Mouse (Mus musculus) neutrophil, adult 5-6 weeks (primary cell): ENCODE data around the gene Fam183b. TPM values are rescaled to one million over a fixed set of nuclear protein-coding genes. Genes with fewer than 3 reads are reported as not detected.
"Not testable (repeated sequence)": the region's sequence is repeated elsewhere in the genome, so short reads cannot be mapped to it uniquely, and the experiment has no call there.

ENCODE experiments used
- ATAC-seq: fragments of 151-379, 151-347 bp; 2 replicates; pipeline ENCODE4 v1.8.0; 2017; ENCODE audit warnings: mild to moderate bottlenecking, moderate TSS enrichment; ENCODE audit not compliant: insufficient number of reproducible peaks, poor library complexity, low FRiP score, severe bottlenecking; ENCODE audit errors: extremely low read depth
- total RNA-seq: library from RNA; stranded (forward); fragments of 200-1000 nt; gene quantifications from 2 replicates; pipeline ENCODE4 v1.2.3, GENCODE M21; 2017

Gene Fam183b
- total RNA-seq, 1 experiment from 2014 or later = not detected

DNA sequence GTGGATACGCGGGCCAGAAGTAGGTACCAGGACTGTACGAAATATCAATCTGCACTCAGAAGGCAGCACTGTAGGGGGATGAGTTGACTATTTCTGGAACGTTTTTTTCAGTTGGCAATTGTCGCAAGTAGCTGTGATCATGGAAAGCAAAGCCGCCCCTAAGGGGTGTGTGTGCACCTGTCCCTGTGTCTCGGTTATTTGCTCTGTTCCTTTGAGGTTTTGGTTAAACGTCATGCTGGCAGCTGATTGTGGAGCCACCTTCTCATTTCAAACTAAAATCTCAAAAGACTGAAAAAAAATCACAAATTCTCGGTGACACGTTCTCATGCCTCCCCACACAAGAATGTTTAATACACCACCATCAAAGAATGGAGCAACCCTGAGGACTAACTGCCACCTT lies 14.1 kb downstream of the Fam183b start:
- ATAC-seq = no peak

DNA sequence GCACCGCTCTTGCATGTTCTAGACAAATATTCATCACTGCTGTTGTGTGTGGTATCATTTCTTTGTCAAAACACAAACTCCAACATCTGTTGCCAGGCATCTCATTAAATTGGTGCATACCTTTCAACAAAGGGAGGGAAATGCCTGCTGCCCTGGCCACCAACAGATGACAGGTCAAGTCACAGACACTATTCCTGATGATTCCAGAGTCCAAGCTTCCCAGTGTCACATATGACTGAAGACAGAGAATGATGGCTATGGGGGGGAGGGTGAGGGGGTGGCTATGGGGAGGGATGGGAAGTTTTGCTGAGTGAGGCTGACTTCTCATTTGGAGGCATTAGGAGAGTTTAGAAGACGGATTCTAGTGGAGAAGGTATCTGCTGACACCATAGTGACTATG lies 17.6 kb downstream of the Fam183b start:
- no peak for ATAC-seq

DNA sequence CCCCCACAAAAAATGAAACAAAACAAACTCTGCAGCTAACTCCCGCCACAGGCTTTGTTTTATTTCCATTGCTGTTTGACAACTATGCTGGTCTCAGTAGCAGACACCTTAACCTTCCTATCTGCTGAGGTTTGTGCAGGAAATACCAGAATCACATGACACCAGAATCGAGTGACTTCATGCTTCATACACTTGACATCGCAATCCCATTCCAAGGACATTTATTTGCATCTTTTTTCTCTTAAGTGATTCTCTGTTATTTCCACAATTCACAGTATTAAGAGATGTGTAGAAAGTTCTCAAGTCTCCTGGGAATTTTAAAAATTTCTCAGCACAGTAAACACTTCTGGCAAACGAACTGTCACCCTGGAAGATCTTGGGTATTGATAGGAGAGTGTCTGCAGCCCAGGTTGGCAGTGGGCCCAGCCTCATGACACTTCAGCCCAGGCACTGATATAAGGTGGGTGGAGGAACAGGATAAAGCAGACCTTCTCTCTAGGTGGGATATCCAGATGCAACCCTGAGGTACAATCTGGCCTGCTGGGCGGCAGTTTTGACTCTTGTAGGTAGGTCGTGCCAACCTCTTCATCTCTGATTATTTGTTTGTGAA lies 19.2 kb downstream of the Fam183b start, which contains the start of gene Olfr314:
Olfr314 (plus strand) TSS at position 473 of the 610 bp plus-strand sequence.
- ATAC-seq = no peak

DNA sequence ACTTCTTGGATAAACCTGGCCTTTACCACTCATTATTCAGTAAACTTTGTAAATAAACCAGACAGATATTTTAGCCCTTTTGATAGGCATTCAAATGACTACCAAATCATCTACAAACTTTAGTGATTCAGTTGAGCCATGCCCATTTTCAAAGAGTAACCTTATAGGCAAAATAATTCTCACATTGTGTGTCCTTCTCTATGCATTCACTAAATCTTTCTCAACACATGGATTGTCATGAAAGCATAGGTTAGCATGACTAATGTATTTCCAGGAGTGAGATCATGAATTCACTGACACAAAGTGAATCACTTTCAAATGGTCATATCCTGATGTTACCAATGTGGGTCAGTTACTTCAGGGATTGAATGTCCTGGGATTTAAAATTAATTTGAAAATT lies 28.9 kb downstream of the Fam183b start, which contains the start of gene Olfr315:
Olfr315 (plus strand) TSS at position 301 of the 400 bp plus-strand sequence.
- no peak for ATAC-seq

DNA sequence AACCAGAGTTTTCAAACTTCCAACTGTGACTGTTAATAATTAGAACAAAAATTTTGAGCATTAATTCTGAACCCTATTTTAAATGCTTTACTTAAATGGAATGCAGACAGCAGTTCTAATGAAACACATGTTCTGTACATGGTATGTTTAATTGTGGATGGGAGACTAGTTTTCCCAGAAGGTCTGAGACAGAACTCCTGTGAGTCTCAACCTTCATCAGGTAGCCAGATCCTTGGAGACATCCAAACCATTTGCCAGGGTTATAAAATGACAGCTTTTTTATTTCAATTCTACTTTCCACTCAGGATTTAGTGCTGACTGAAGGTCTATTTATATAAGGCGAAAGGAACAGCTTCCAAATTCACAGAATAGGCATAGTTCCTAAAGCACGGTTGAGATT lies 49.3 kb downstream of the Fam183b start, which contains the start of gene Olfr316:
Olfr316 (plus strand) TSS at position 301 of the 400 bp plus-strand sequence.
- no peak for ATAC-seq

DNA sequence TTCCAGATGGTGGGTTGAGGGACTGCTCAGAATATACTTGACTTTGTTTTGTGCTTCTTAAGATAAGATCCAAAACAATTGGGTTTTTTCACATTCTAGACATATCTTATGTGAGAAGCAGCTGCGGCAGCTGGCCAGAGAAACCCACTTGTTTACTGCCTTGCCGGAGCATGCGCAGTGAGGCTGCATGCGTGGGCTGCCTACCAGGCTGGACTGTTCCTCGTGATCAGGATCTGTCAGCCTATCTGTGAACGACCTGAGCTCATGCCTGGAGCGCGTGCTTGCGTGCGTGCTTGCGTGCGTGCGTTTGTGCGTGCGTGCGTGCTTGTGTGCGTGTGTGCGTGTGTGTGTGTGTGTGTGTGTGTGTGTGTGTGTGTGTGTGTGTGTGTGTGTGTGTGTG lies 50.7 kb downstream of the Fam183b start:
- ATAC-seq = not testable (repeated sequence)

Other genes with a start within 250 kb of the Fam183b start
- gene Olfr328, start 246.3 kb downstream of the Fam183b start, total RNA-seq = 0.12 TPM in 1 of 2 replicates, not detected in the other
- gene Olfr224, start 231.4 kb downstream of the Fam183b start, total RNA-seq = not detected in 2 replicates
- not detected in 2 replicates for gene Olfr325, start 224.2 kb downstream of the Fam183b start, total RNA-seq
- gene Olfr324, start 206.8 kb downstream of the Fam183b start, total RNA-seq = not detected in 2 replicates
- gene 2210407C18Rik, start 185.9 kb downstream of the Fam183b start, total RNA-seq = not detected in 2 replicates
- gene Olfr323, start 171.5 kb downstream of the Fam183b start, total RNA-seq = not detected in 2 replicates
- gene Trim58, start 161.5 kb downstream of the Fam183b start, total RNA-seq = 0.35 and 0.49 TPM in 2 replicates
- gene Olfr322, start 143.2 kb downstream of the Fam183b start, total RNA-seq = not detected in 2 replicates
- not detected in 2 replicates for gene Olfr320, start 120.9 kb downstream of the Fam183b start, total RNA-seq
- not detected in 2 replicates for gene Olfr319, start 102.8 kb downstream of the Fam183b start, total RNA-seq
- 0.23 TPM in 1 of 2 replicates, not detected in the other for gene Olfr318, start 77.9 kb downstream of the Fam183b start, total RNA-seq
- gene Olfr317, start 62.7 kb downstream of the Fam183b start, total RNA-seq = not detected in 2 replicates
- gene Olfr316, start 49.2 kb downstream of the Fam183b start, total RNA-seq = not detected in 2 replicates
- not detected in 2 replicates for gene Olfr315, start 28.8 kb downstream of the Fam183b start, total RNA-seq
- not detected in 2 replicates for gene Olfr314, start 19.0 kb downstream of the Fam183b start, total RNA-seq
- not detected in 2 replicates for gene Olfr313, start 13.0 kb upstream of the Fam183b start, total RNA-seq
- not detected in 2 replicates for gene Olfr312, start 27.3 kb upstream of the Fam183b start, total RNA-seq
- gene Olfr311, start 37.3 kb upstream of the Fam183b start, total RNA-seq = not detected in 2 replicates
- 12.1 and 16.8 TPM in 2 replicates for gene Gm12258, start 45.2 kb upstream of the Fam183b start, total RNA-seq
- gene 2810021J22Rik, start 65.3 kb upstream of the Fam183b start, total RNA-seq = 7.9 and 8.8 TPM in 2 replicates
- 14.6 and 14.7 TPM in 2 replicates for gene Zfp39, start 102.3 kb upstream of the Fam183b start, total RNA-seq
- 0.23 and 0.61 TPM in 2 replicates for gene Btnl10, start 115.9 kb upstream of the Fam183b start, total RNA-seq
- gene Rnf187, start 137.0 kb upstream of the Fam183b start, total RNA-seq = 60.8 and 72.2 TPM in 2 replicates
- 3.7 and 8.1 TPM in 2 replicates for gene Hist3h2ba, start 147.0 kb upstream of the Fam183b start, total RNA-seq
- 65.3 TPM in 2 replicates for gene Hist3h2a, start 152.7 kb upstream of the Fam183b start, total RNA-seq
- gene Trim17, start 152.7 kb upstream of the Fam183b start, total RNA-seq = 0.12 and 0.35 TPM in 2 replicates
- gene Trim11, start 176.1 kb upstream of the Fam183b start, total RNA-seq = 106 and 107 TPM in 2 replicates